Mouse (Mus musculus) cerebellum, adult 8-10 months (tissue): ENCODE results near the gene Id3.

Experiments
- DNase-seq: peaks from one replicate; pipeline ENCODE4 v3.0.0; 2022

Id3 gene

DNA sequence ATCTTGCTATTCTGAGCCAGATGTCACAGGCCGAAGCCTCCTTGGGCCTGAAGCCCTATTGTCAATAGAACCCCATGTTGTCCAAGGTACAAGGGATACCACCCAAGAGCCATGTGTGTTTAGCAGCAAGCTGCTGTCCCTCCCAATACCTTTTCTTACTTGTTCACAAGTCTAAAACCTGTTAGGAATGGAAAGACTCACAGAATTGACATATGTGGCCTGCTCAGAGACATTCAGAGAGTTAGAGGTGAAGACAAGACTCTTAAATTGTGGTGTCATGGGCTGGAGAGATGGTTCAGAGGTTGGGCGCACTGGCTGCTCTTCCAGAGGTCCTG, 5.7 kb downstream of the Id3 start:
- DNase-seq = no peak

DNA sequence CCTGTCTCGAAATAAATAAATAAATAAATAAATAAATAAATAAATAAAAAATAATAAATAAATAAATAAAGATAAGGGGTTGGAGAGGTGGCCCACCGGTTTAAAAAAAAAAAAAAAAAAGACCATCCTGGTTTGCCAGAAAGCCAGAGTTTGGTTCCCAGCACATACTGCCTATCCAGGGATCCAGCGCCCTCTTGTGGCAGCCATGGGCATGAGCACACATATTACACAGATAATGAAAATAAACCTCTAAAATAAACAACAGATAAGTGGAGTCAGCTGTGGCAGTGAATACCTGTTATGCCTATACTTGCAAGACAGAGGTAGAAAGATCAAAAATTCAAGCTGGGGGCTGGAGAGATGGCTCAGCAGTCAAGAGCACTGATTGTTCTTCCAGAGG, 6.4 kb downstream of the Id3 start:
- DNase-seq = no peak

DNA sequence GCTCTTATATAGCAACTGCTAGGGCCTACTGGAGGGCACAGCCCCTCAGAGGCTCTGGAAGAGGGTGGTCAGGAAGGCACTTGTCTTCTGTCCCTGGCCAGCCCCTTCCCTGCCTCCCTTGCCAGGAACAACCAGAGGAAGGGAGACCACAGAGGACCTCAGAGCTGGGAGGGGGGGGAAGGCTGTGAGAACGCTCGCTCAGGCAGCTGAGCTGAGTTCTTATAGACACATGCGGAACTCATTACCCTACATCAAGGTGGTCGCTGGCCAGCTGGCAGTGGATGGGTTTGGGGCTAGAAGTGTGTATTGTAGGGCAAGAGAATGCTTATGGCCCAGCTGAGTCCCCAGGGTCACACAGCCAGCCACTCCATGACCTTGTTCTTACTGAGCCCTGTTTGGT, 7.3 kb downstream of the Id3 start:
- DNase-seq = no peak

DNA sequence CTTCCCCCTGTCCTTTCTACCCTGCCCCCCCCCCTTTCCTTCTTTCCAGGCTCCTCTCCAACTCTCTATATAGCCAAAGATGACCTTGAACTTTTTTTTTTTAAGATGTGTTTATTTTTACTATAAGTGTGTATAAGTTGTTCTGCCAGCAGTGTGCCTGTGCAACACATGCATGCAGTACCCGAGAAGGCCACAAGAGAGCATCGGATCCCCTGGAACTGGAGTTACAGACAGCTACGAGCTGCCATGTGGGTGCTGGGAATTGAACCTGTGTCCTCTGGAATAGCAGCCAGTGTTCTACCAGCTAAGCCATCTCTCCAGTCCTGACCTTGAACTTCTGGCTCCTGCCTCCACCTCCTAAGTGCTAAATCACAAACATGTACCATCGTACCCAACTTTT, 9.5 kb downstream of the Id3 start:
- no peak for DNase-seq

DNA sequence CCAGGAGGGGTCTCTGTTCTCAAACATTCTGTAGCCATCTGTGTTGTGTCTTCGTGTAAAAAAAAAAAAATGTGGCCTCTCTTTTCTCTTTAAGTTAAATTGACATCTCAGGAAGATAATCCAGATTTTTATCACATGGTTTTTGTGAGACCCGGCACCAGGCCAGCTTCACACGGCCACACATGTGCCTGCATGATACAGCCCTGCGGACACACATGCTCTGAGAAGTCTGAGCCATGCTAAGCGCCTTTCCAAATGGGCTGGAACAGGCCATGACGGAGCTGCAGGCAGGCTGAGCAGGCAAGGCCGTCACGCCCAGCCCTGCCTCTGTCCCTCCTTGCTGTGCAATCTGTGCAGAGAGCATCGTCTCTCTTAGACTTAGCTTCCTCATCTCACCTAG, 11.2 kb downstream of the Id3 start:
- DNase-seq = no peak

DNA sequence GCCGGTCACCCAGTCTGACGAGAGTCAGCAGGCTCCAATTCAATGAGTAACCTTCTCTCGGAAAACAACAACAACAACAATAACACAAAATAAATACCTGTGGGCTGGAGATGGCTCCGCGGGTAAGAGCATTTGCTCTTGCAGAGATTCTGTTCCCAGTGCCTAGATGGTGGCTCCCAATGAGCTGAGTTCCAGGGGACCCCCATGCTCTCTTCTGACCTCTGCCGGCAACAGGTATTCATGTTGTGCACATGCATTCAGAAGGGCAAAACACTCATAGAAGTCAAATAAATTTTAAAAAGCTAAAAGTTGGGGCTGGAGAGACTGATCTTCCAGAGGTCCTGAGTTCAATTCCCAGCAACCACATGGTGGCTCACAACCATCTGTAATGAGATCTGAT, 15.2 kb downstream of the Id3 start:
- DNase-seq = no peak

DNA sequence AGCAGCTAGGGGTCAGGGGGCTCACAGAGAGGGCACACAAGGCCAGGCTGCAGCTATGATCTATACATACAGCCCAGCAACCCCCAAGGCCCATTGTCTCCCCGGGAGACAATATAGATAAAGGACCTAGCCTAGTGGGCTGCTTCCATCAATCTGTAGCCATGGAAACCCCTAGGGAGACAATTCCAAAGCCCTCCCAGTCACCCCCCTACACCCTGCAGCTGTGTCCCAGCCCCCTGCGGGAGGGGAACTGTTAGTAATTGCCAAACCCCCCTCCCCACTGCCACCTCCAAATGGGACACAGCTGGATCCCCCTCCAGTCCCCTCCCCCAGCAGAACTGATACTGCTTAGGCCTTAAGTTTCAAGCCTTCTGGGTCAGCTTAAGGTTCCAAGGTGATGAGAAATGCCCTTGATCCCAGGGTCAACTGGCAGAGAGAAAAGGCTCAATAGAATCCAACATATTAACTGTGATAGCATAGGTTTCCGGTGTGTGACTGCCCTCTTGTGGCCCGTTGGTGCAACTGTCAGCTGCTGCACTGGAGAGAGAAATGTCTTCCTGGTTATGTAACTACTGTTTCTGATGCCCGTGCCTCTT, 16.6 kb downstream of the Id3 start:
- DNase-seq = peak; percentile 81

DNA sequence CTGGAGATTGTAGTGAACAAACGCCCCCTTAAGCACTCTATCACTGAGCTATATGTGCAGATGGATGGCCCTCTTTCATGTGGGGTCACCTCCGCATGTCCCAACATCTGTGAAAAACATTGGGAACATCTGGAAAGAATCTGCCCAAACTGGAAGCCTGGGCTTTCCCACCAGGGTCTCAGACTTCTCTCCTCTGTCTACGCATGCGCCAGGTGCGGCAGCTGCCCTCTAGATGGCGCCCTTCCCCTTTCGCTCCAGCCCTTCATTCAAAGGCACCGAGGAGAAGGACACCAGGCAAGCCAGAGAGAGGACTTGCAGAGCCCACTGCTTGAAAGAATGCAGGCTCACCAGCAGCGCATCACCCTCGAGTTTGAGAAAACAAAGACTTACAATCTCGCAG, 20.2 kb downstream of the Id3 start:
- DNase-seq = peak; percentile 74

DNA sequence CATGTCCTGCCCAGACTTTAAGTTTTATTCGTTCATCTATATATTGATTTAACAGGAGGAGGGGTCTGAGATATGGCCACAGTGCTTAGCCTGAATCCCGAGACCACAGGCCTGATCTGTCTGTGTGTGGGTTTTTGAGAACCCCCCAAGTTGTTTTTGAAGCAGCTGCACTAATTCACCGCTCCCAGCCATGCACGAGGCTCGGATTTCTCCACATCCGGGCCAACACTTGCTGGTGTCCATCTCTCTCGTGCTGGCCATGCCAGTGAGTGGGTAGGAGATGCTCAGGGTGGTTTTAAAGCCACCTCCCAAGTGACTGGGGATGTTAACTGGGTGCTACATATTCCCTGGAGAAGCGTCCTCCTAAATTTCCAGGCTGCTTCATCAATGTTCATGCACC, 21.7 kb downstream of the Id3 start:
- no peak for DNase-seq

DNA sequence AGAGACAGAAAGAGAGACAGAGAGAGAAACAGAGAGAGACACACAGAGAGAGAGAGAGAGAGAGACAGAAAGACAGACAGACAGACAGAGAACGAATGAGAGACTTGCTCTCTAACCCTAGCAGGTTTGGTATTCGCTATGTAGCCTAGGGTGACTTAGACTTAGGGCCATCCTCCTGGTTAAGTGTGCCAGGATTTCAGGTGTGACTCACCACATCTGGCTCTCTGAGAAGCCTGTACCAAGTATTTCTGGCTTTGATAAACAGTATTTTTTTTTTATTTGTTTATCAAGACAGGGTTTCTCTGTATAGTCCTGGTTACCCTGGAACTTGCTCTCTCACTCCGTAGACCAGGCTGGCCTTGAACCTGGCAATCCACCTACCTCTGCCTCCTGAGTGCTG, 24.4 kb downstream of the Id3 start:
- no peak for DNase-seq

DNA sequence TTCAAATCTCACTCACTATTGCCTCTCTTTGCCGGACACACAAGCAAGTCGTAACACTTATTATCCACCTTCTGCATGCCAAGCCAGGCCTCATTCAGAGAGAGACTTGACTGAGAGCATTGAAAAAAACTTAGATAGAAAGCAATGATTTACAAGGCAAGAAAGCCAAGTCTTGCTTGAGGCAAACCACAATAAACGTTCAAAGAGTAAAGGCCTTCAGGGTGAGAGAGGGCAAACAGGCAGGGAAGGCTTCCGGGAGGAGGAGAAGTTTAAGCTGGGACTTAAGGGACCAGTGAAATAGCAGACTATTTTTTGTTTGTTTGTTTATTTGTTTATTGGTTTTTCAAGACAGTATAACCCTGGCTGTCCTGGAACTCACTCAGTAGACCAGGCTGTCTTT, 27.1 kb downstream of the Id3 start:
- no peak for DNase-seq

DNA sequence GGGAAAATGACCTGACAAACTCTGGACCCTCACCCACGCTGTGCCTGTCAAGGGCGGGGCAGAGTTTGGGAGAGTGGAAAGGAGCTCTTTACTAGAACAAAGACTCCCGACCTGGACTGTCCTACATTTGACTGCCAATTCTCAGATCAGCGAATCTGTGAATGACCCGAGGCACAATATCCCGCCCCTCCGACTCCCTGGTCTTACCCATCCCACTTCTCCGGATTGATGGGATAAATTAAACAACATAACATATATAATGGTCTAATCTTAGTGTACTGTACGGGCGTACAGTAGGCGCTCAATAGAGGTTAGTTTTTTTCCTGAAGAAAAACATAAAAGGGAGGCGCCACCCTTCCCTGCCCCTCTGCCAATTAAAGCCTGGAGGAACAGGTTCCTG, 28.2 kb downstream of the Id3 start:
- DNase-seq = no peak

DNA sequence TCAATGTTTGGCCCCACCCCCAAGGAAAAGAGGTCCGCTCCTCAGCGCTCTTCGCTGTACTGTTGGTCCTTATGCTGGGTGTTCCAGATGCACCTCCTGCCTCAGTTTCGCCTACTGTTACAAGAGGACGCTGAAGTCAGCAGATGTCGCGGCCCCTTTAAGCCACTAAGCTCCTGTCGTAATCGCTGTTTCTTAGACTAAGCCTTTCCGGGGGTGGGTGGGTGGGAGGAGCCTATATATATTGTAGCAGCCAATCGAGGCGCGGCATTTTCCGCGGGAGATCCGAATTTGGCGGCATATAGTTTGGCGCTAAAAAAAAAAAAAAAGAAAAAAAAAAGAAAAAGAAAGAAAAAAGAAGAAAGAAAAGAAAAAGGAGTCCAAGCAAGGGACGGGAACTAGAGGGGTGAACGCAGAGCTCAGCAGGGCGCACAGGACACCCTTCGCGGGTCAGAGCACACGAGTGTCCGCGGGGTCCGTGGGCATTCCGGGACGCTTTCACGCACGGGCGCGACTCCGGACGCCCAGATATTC, 28.8 kb downstream of the Id3 start, which contains the start of gene E2f2:
E2f2 (plus strand) TSS at position 384 of the 531 bp plus-strand sequence.
- no peak for DNase-seq

DNA sequence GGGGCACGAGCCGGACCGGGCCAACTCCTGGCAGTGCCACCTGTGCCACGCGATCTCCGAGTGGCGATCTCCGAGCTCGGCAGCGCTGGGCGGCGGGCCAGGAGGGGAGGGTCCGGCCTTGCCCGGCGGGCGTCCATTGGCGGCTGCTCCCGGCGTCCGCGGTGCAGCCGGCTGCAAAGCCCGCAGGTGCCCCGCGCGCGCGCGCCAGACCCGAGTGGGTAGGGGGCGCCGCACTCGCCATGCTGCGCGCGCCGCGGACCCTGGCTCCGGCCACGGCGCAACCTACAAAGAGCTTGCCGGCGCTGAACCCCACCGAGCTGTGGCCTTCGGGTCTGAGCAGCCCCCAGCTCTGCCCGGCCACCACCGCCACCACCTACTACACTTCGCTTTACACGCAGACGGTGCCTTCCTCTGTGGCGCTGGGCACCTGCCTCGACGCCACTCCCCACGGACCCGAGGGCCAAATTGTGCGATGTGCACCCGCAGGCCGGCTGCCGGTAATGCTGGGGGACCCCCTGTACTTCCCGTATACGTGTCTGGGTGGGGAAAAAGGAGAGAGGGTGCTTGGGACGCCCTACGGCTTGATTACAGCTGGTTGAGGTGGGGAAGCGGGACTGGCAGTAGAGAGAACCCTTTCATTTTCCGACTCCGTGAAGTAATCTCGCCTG, 29.4 kb downstream of the Id3 start:
- DNase-seq = no peak

DNA sequence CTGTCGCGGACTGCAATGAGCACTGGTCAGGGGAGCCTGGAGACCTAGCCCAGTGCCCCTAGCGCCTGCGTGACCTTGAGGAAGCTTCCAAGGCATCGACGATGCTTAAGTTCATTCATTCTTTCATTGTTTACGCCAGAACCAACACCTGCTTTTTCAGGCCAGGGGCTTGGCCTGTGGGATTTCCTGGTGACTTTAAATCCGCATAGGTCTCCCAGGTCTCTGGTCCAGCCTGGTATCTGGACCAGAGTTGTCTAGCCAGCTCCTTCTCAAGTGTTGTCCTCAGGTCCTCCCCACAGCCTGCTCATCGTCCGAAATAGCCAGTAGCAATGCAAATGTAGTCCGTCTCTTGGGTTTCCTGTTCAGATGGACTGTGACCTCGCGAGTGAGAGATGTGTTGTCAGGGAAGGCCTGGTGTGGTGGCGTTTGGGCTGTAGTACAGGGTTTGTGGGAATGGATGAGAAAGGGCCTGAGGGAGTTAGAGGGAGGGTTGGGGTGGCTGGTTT, 30.0 kb downstream of the Id3 start:
- DNase-seq = no peak

DNA sequence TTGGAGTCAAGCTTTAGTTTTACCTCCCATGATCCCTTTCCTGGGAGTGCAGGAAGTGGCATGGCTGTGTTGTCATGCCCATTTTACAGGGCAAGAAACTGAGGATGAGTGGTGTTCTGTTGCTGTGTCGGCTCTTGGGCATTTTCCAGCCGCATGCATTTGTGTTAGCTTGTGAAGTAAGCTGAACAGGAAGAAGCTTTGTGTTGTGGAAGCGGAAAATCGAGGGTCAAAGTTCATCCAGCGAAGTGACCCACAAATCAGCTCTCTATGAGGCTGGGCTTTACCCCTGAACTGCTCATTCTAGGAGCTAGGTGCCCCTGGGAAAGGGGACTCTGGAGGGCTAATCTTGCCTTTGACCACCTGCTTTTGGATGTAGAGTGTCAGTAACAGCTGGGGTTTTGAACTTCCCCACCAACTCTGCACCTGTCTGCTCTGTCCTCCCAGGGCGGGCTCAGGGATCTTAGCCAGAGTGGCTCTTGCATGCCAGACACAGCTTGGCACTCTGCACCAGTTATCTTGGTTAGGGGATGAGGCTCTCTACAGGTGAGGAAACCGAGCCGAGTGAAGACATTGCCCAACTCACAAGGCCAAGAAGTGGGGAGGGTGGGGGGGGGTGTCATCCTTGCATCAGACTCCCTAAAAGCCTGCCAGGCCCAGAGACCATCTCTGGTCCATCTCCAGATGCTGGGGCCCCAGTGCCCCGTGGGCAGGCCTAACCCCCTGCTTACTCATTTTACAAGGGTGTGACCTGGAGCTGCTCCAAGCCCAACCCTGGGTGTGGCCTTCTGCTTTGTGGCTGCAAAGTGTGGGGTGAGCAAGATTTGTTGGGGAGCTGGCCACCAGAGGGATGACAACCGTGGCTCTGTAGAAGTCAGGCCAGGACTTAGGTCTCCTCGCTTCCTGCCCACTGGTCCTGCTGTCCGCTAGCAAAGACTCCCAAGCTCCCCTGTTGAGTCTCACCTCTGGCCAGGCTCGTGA, 31.2 kb downstream of the Id3 start:
- no peak for DNase-seq

DNA sequence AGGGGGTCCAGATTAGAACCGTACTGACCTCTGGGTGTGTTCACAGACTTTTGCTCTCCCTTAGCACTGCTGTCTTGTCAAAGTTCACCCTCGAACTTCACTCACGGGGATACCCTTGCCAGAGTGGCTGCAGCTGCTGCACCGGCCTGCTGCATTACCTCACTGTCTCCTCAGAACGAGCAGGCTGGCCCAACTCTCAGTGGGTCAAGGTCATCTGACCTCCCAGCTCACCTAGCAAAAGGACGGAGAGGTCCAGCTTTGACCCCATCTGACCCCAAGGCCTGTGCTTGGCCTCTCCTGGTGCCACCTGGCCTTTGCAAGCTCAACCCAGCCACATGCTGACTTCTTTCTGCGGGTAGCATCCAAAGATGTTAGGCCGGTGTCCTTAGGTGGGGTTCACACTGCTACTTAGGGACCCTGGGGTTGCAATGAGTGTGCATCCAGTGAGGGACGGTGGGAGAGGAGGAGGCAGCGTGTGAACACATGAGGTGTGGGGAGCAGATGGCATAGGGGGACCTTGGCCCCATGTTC, 32.8 kb downstream of the Id3 start:
- DNase-seq = no peak

DNA sequence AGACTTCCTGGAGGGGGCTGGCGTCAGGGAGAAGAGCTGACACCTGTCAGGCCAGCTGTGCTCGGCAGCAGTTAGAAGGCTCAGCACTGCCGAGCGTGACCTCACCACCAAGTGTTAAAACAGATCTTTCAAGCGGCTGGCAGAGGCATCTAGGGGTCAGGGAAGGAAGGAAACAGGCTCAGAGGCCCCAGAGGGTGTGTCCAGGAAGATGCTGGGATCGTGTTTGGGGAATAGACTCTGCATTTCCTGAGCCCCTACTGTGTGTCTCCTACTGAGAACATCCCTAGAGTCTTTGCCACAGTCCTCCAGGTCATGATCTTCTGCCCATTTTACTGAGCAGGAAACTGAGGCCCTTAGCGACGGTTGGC, 33.9 kb downstream of the Id3 start:
- no peak for DNase-seq

DNA sequence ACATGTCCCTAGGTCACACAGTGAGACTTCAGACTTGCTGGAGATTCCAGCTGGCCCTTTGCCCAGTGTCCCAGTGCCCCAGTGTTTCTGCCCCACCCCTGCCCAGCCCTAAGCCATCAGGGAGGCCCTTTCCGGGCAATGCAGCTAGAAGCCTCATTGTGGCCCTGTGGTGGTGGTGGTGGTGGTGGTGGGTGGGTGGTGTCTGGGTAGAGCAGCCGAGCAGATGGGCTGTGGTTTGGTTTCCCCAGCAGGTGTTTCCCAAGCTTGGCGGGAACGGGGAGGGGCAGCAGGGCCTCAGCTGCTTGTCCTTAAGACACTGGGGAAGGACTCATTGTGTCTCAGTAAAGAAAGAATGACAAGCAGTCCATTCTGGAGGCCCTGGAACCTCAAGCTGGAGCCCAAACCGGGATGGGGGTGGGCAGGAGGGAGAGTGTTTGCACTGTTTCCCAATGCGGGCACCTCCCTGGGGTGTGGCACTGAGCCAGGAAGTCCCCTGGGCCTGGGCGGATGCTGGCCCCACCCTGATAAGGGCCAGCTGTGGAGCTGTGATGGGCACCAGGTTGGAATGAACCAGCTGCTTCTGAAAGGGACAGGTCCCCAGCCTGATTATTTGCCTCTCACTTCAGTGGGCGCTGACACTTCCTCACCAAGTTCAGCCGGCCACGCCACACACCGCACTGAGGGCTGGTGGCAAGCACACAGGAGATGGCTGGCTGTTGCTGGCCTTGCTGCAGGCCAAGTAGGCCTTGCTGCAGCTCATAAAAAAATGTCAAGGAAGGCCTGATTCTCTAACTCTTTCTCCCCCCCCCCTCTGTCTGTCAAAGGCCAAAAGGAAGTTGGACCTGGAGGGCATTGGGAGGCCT, 34.5 kb downstream of the Id3 start:
- no peak for DNase-seq

DNA sequence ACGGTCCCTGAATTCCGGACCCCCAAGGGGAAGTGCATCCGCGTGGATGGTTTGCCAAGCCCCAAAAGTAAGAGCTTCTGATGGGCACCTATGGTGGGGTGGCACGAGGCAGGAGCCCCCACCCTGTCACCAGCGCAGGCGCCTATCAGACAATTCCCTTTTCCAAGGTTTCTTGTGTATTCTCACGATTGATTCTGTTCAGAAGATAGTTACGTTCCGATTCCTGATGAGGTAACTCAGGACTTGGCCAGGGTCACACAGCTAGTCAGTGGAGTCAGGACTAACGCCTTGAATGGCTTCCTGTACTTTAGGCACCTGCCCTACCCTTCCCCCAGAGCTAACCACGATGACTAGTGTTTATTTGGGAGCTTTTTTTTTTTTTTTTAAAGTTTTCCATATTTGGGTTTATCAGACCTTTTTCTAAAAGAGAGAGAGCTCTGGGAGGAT, 35.2 kb downstream of the Id3 start:
- DNase-seq = no peak

DNA sequence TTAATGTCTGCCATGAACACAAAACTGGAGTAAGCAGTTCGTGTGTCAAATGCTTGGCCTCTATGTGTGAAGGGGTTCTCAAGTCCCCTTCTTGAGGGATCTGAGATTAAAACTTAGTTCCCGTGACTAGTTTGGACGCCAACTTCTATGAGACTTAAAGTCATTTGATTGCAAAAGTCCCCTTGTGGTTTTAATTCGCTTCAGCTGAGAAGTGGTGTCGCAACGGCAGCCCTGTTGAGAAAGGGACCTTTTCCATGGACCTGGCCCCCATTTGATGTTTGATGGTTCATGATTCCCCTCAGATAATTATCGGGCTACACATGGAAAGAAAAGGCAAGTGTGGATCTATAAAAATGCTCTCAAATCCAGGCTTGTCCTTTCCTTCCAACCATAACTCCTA, 36.2 kb downstream of the Id3 start:
- DNase-seq = no peak

DNA sequence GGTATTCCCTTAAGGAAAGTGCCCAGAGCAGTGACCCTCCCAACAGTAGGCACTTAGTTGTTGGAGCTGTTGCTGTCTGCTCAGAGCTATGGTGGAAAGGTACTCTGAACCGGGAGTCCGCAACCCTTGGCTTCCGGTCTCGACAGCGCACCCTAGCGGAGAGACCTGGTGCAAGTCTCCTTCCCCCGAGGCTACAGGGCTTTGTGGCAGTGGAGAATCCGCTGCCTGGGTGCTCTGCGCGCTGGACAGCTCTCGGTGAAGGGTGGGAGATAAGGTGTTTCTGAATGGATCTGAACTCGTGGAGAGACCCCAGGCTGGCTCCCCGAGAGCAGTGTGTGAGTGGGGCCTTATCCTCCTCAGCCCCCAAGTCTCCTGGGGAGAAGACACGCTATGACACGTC, 36.7 kb downstream of the Id3 start:
- peak; percentile 47 for DNase-seq
